In genomic region chr12:111911796-111912195, GRCm38 (mm10) we compare ENCODE assay signal across 20 mouse cellular contexts. TPM values are rescaled to one million over a fixed set of nuclear protein-coding genes. Genes with fewer than 3 reads are reported as not detected.
DNase-seq lines count a peak whose midpoint lies in the region; ATAC-seq lines count a peak whose summit lies in the region.
"Had no signal": no experiment of that assay in that cellular context is flagged by ENCODE, and none has a peak within 500 bp of the region (broad histone marks: within the 10 kb centered on the region; RNA-seq: fewer than 3 reads in every experiment).

No protein-coding gene starts in this region.

- H3K36me3 ChIP-seq in heart, embryonic 10.5 days = no peaks in the 10 kb centered on the region
- H3K36me3 ChIP-seq in intestine, embryonic 14.5 days (ENCODE audit: control insufficient read depth, insufficient read depth, low read length) = no peaks in the 10 kb centered on the region
- H3K36me3 ChIP-seq in stomach, embryonic 15.5 days = no peaks in the 10 kb centered on the region
- no peaks in the 10 kb centered on the region for H3K36me3 ChIP-seq in midbrain, embryonic 14.5 days (ENCODE audit: control insufficient read depth, insufficient read depth, low read length)
- H3K36me3 ChIP-seq: heart, embryonic 15.5 days; limb, embryonic 15.5 days had no signal

- intact Hi-C loops in heart, postnatal 36 days (cut with DNase I) = no loop called here

- no peak overlapping the region for H3K4me3 ChIP-seq in heart, embryonic 10.5 days
- no peak overlapping the region for H3K4me3 ChIP-seq in intestine, embryonic 14.5 days (ENCODE audit: low read depth, low read length)
- no peak overlapping the region for H3K4me3 ChIP-seq in stomach, embryonic 15.5 days (replicated peaks)
- H3K4me3 ChIP-seq in midbrain, embryonic 14.5 days (replicated peaks; ENCODE audit: low read depth, low read length) = no peak overlapping the region
- H3K4me3 ChIP-seq: forebrain, embryonic 13.5 days; heart, embryonic 15.5 days; limb, embryonic 15.5 days; megakaryocyte, embryonic 14.5 days had no signal

- H3K27ac ChIP-seq in heart, embryonic 10.5 days = no peak overlapping the region
- peak overlapping the region; percentile 43; the same call in 1 of the 2 replicates for H3K27ac ChIP-seq in intestine, embryonic 14.5 days (ENCODE audit: low read depth)
- H3K27ac ChIP-seq in stomach, embryonic 15.5 days = peak overlapping the region; percentile 31; the same call in 1 of the 2 replicates
- no peak overlapping the region for H3K27ac ChIP-seq in midbrain, embryonic 14.5 days (replicated peaks; ENCODE audit: low read depth, low read length)
- H3K27ac ChIP-seq: forebrain, embryonic 13.5 days; heart, embryonic 15.5 days; limb, embryonic 15.5 days had no signal

- peaks cover 29% of the 10 kb centered on the region for H3K4me1 ChIP-seq in heart, embryonic 10.5 days
- peaks cover 11% of the 10 kb centered on the region for H3K4me1 ChIP-seq in intestine, embryonic 14.5 days (replicated peaks; ENCODE audit: control insufficient read depth, insufficient read depth, low read length)
- H3K4me1 ChIP-seq in stomach, embryonic 15.5 days = peaks cover 17% of the 10 kb centered on the region; the same call in 1 of the 2 replicates
- 0 out of 2 replicates have a peak, but pooled peaks cover 4% of the 10 kb centered on the region for H3K4me1 ChIP-seq in midbrain, embryonic 14.5 days (ENCODE audit: control insufficient read depth, insufficient read depth, low read length)

- H3K4me2 ChIP-seq in intestine, embryonic 14.5 days (ENCODE audit: low read length) = no peak overlapping the region
- no peak overlapping the region for H3K4me2 ChIP-seq in stomach, embryonic 15.5 days
- H3K4me2 ChIP-seq in midbrain, embryonic 14.5 days (ENCODE audit: low read length) = no peak overlapping the region
- H3K4me2 ChIP-seq: forebrain, embryonic 13.5 days; heart, embryonic 15.5 days; limb, embryonic 15.5 days had no signal

- H3K27me3 ChIP-seq in heart, embryonic 10.5 days (ENCODE audit: insufficient read depth, poor library complexity, severe bottlenecking) = peaks cover 20% of the 10 kb centered on the region
- H3K27me3 ChIP-seq in intestine, embryonic 14.5 days (replicated peaks; ENCODE audit: control insufficient read depth, insufficient read depth, low read length) = no peaks in the 10 kb centered on the region
- H3K27me3 ChIP-seq in stomach, embryonic 15.5 days (replicated peaks) = no peaks in the 10 kb centered on the region
- peaks cover 3% of the 10 kb centered on the region; the same call in 1 of the 2 replicates for H3K27me3 ChIP-seq in midbrain, embryonic 14.5 days (ENCODE audit: control insufficient read depth, insufficient read depth, low read length)
- H3K27me3 ChIP-seq: heart, embryonic 15.5 days; limb, embryonic 15.5 days had no signal

- WGBS in heart, embryonic 10.5 days = 80% methylated on average over 2 of the region's 2 CpGs
- WGBS in intestine, embryonic 14.5 days = 83% methylated on average over 2 of the region's 2 CpGs
- 91% methylated on average over 2 of the region's 2 CpGs for WGBS in stomach, embryonic 15.5 days
- 91% methylated on average over 2 of the region's 2 CpGs for WGBS in midbrain, embryonic 14.5 days

- peak; percentile 54 for DNase-seq in heart, embryonic 10.5 days (ENCODE audit: low spot score)
- no peak for DNase-seq in heart, postnatal 36 days
- no peak for DNase-seq in intestine, embryonic 14.5 days (ENCODE audit: low spot score)
- DNase-seq in midbrain, embryonic 14.5 days = no peak
- DNase-seq in gastrocnemius, adult 18-20 months (ENCODE audit: low spot score) = no peak
- DNase-seq: adrenal gland, postnatal 14 days; cerebellum, adult 8-10 months; kidney, adult 9 months; kidney, postnatal 25 days; lung, adult 2 months; right cerebral cortex, postnatal 25 days; thymus, postnatal 14 days had no signal

- H3K9me3 ChIP-seq in heart, embryonic 10.5 days = no peaks in the 10 kb centered on the region
- H3K9me3 ChIP-seq in intestine, embryonic 14.5 days (ENCODE audit: control insufficient read depth, low read length) = no peaks in the 10 kb centered on the region
- no peaks in the 10 kb centered on the region for H3K9me3 ChIP-seq in stomach, embryonic 15.5 days
- H3K9me3 ChIP-seq in midbrain, embryonic 14.5 days (ENCODE audit: control insufficient read depth, low read length) = no peaks in the 10 kb centered on the region
- H3K9me3 ChIP-seq: forebrain, embryonic 13.5 days; heart, embryonic 15.5 days; limb, embryonic 15.5 days; megakaryocyte, embryonic 14.5 days had no signal

- ATAC-seq in CD4-positive, CD25-positive, alpha-beta regulatory T cell, adult 4 months = peak; percentile 30
- ATAC-seq in intestine, embryonic 14.5 days (replicated peaks; ENCODE audit: low FRiP score, low TSS enrichment, low read depth) = no peak
- no peak for ATAC-seq in stomach, embryonic 15.5 days (ENCODE audit: insufficient read depth, low FRiP score, low read depth)
- no peak for ATAC-seq in midbrain, embryonic 14.5 days (ENCODE audit: low FRiP score, low TSS enrichment)
- ATAC-seq: forebrain, embryonic 13.5 days; hindbrain, embryonic 16.5 days; Patski had no signal

- H3K9ac ChIP-seq in intestine, embryonic 14.5 days (ENCODE audit: low read length) = no peak overlapping the region
- no peak overlapping the region for H3K9ac ChIP-seq in stomach, embryonic 15.5 days
- H3K9ac ChIP-seq in midbrain, embryonic 14.5 days (replicated peaks; ENCODE audit: low read length) = no peak overlapping the region
- H3K9ac ChIP-seq: forebrain, embryonic 13.5 days; heart, embryonic 15.5 days; limb, embryonic 15.5 days had no signal

RNA-seq across cellular contexts. Expression of gene Ppp1r13b, which starts 3.9 kb away (rescaled TPM):
- polyA plus RNA-seq in heart, embryonic 10.5 days (2016; fragmentation: Nextera tagmentation; extraction: Ambion mirVana) = 13.6 and 16.8 TPM in 2 replicates
- total RNA-seq in heart, postnatal 36 days (2021) = 10 to 100 TPM; 19.7 to 20.3 TPM
- 10 to 100 TPM; 10.7 to 15.1 TPM for polyA plus RNA-seq in CD4-positive, CD25-positive, alpha-beta regulatory T cell, adult 4 months (2017; shearing (Covaris generic))
- polyA plus RNA-seq in intestine, embryonic 14.5 days (2014; fragmentation: Nextera tagmentation; extraction: Ambion mirVana) = 22.3 and 29.1 TPM in 2 replicates
- polyA plus RNA-seq in stomach, embryonic 15.5 days (2015; fragmentation: Nextera tagmentation; extraction: Ambion mirVana) = 22.8 and 22.9 TPM in 2 replicates
- 36.2 and 38.1 TPM in 2 replicates for polyA plus RNA-seq in midbrain, embryonic 14.5 days (2014; fragmentation: Nextera tagmentation; extraction: Ambion mirVana)
- total RNA-seq in gastrocnemius, adult 18-20 months (2021) = 1 to 10 TPM; 7.3 to 9.1 TPM

RNA-seq across cellular contexts. Expression of gene Atp5mpl, which starts 55.0 kb away (rescaled TPM):
- polyA plus RNA-seq in heart, embryonic 10.5 days (2016; fragmentation: Nextera tagmentation; extraction: Ambion mirVana) = 847 and 1,150 TPM in 2 replicates
- 1,000 to 10,000 TPM; 1,342 to 1,403 TPM for total RNA-seq in heart, postnatal 36 days (2021)
- polyA plus RNA-seq in CD4-positive, CD25-positive, alpha-beta regulatory T cell, adult 4 months (2017; shearing (Covaris generic)) = 100 to 1,000 TPM; 202 to 279 TPM
- polyA plus RNA-seq in intestine, embryonic 14.5 days (2014; fragmentation: Nextera tagmentation; extraction: Ambion mirVana) = 845 and 1,000 TPM in 2 replicates
- 711 and 748 TPM in 2 replicates for polyA plus RNA-seq in stomach, embryonic 15.5 days (2015; fragmentation: Nextera tagmentation; extraction: Ambion mirVana)
- 644 and 890 TPM in 2 replicates for polyA plus RNA-seq in midbrain, embryonic 14.5 days (2014; fragmentation: Nextera tagmentation; extraction: Ambion mirVana)
- total RNA-seq in gastrocnemius, adult 18-20 months (2021) = 100 to 1,000 TPM; 702 to 761 TPM

RNA-seq across cellular contexts. Expression of gene Tdrd9, which starts 59.6 kb away (rescaled TPM):
- polyA plus RNA-seq in heart, embryonic 10.5 days (2016; fragmentation: Nextera tagmentation; extraction: Ambion mirVana) = 0.28 and 0.54 TPM in 2 replicates
- under 1 TPM in 1 of 2 experiments, not detected in 1; 0.33 TPM for total RNA-seq in heart, postnatal 36 days (2021)
- polyA plus RNA-seq in CD4-positive, CD25-positive, alpha-beta regulatory T cell, adult 4 months (2017; shearing (Covaris generic)) = not detected
- 0.28 and 0.73 TPM in 2 replicates for polyA plus RNA-seq in intestine, embryonic 14.5 days (2014; fragmentation: Nextera tagmentation; extraction: Ambion mirVana)
- polyA plus RNA-seq in stomach, embryonic 15.5 days (2015; fragmentation: Nextera tagmentation; extraction: Ambion mirVana) = 0.23 and 0.27 TPM in 2 replicates
- 0.42 and 0.46 TPM in 2 replicates for polyA plus RNA-seq in midbrain, embryonic 14.5 days (2014; fragmentation: Nextera tagmentation; extraction: Ambion mirVana)
- total RNA-seq in gastrocnemius, adult 18-20 months (2021) = under 1 TPM in 1 of 2 experiments, not detected in 1; 0.59 TPM
- total RNA-seq: adrenal gland, postnatal 14 days had no signal

Comparison
In these comparisons a context has a peak if more than half of its experiments do, and no peak if none do; other contexts are left out.
1. H3K27ac ChIP-seq: peak in intestine, embryonic 14.5 days (single experiment) and stomach, embryonic 15.5 days (single experiment); none in heart, embryonic 10.5 days (single experiment) and midbrain, embryonic 14.5 days (single experiment).